Mouse (Mus musculus) neural tube, embryonic 15.5 days (tissue): Measurements from ENCODE around the gene Scarb2. TPM values are rescaled to one million over a fixed set of nuclear protein-coding genes. Genes with fewer than 3 reads are reported as not detected.

Experiments
- ATAC-seq: fragments of 200-750 bp; cut with Nextera tagmentation; 2 replicates; pipeline ENCODE4 v1.8.0; 2017; ENCODE audit warnings: mild to moderate bottlenecking, moderate TSS enrichment, moderate library complexity; ENCODE audit not compliant: low FRiP score
- H3K27ac ChIP-seq: fragments of 300-500 bp; sonication (generic); replicated peaks from 2 replicates; pipeline ENCODE4 v1.5.1; 2015; ENCODE audit warnings: mild to moderate bottlenecking, inconsistent platforms
- H3K27me3 ChIP-seq: fragments of 300-500 bp; sonication (generic); replicated peaks from 2 replicates; pipeline ENCODE4 v1.6.1; 2015; ENCODE audit warnings: inconsistent platforms
- H3K36me3 ChIP-seq: fragments of 300-500 bp; sonication (generic); 2 replicates; pipeline ENCODE4 v1.6.1; 2015; ENCODE audit warnings: inconsistent platforms
- H3K4me1 ChIP-seq: fragments of 300-500 bp; sonication (generic); 2 replicates; pipeline ENCODE4 v1.6.1; 2015; ENCODE audit warnings: inconsistent platforms
- H3K4me2 ChIP-seq: fragments of 300-500 bp; sonication (generic); 2 replicates; pipeline ENCODE4 v1.6.1; 2015; ENCODE audit warnings: inconsistent platforms, mild to moderate bottlenecking, moderate library complexity
- H3K4me3 ChIP-seq: fragments of 300-500 bp; sonication (generic); replicated peaks from 2 replicates; pipeline ENCODE4 v1.5.1; 2015; ENCODE audit warnings: mild to moderate bottlenecking, inconsistent platforms
- H3K9ac ChIP-seq: fragments of 300-500 bp; sonication (generic); replicated peaks from 2 replicates; pipeline ENCODE4 v1.6.1; 2015; ENCODE audit warnings: mild to moderate bottlenecking, inconsistent platforms
- H3K9me3 ChIP-seq: fragments of 300-500 bp; sonication (generic); replicated peaks from 2 replicates; pipeline ENCODE4 v1.6.1; 2016; ENCODE audit warnings: inconsistent platforms
- WGBS: fragments of 180-500 bp; shearing (Covaris S2); methylation state at CpG from one replicate; pipeline ENCODE4 v1.1.7; 2015; ENCODE audit warnings: mixed read lengths; 5-methylcytosine and 5-hydroxymethylcytosine counted together
- microRNA-seq: library from miRNA; unstranded; fragments of <30 nt; microRNA quantifications from one replicate; pipeline ENCODE4, GENCODE M21; 2017
- polyA plus RNA-seq: library from polyadenylated mRNA; unstranded; fragments of >200 nt; fragmentation: Nextera tagmentation; extraction: Ambion mirVana; gene quantifications from 2 replicates; pipeline ENCODE4 v1.2.1, GENCODE M21; 2015

Scarb2 gene
- polyA plus RNA-seq, 1 experiment from 2014 or later, result 21.3 TPM

DNA sequence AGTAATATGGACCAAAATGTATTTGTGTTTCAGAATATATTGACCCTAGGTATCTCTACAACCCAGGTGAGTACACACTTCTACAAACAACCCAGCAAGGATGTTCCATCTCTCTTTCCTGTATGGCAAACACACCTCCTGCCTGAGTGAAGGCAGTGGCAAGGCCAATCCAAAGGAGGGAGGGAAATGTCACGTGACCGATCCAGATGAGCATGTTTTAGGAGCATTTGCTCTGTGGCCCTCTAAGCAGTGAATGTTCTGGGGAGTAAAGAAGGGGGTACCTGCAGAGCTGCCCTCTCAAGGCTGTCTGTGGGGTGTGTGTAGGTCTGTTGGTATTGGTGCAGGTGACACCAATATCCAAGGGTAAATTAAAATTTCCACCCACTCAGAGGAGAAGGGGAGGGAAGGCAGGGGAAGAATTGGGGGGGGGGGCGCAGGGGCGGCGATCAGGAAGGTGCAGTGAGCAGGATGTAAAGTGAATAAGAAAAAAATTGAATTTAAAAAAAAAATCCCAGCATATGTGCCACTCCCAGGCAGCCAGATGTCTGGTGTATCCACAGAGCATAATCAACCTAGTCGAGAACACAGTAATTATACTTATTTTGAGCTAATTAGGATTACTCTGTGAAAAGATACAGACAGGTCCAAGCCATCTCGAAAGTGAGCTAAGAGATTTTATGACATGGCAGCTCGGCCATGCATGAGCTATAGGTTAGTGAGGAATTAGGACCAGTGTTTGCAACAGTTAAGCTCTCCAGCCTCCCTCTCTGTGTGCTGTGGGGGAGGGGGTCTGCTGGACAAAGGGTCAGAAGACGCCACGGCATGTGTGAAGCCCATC, 102.9 kb downstream of the Scarb2 start:
- no peak overlapping the region for H3K4me3 ChIP-seq
- H3K27ac ChIP-seq, result no peak overlapping the region
- ATAC-seq, result no peak
- H3K4me2 ChIP-seq, result no peak overlapping the region
- no peaks in the 10 kb centered on the region for H3K9me3 ChIP-seq
- no peak overlapping the region for H3K9ac ChIP-seq
- WGBS, result 46% methylated on average over 10 of the region's 10 CpGs
- H3K36me3 ChIP-seq, result no peaks in the 10 kb centered on the region
- H3K27me3 ChIP-seq, result no peaks in the 10 kb centered on the region
- peaks cover 3% of the 10 kb centered on the region; the same call in 1 of the 2 replicates for H3K4me1 ChIP-seq

DNA sequence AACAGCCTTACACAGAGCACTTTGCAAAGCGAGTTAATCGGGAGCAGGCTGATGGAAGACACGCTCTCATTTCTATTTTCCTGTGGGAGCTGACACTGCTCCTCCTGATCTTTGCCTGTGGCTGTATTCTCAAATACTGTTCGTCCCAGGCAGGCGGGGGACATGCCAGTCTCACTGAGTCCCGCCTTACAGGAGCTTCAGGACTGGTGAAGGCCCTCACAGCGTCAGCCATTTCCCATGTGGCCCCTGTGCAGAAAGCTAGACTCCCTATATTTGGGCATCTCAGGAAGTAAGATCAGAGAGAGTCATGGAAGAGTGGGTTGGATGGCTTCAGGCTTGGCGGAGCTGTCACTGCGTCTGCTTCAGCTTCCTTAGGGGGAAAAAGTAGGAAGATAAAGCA, 103.8 kb downstream of the Scarb2 start:
- Histone ChIP-seq H3K4me2 (no peak overlapping the region), H3K27ac (no peak overlapping the region), H3K36me3 (no peaks in the 10 kb centered on the region), H3K9me3 (no peaks in the 10 kb centered on the region), H3K4me1 (peaks cover 3% of the 10 kb centered on the region; the same call in 1 of the 2 replicates), H3K9ac (no peak overlapping the region), H3K27me3 (no peaks in the 10 kb centered on the region), H3K4me3 (no peak overlapping the region)
- ATAC-seq, result no peak
- WGBS, result 80% methylated on average over 9 of the region's 9 CpGs

DNA sequence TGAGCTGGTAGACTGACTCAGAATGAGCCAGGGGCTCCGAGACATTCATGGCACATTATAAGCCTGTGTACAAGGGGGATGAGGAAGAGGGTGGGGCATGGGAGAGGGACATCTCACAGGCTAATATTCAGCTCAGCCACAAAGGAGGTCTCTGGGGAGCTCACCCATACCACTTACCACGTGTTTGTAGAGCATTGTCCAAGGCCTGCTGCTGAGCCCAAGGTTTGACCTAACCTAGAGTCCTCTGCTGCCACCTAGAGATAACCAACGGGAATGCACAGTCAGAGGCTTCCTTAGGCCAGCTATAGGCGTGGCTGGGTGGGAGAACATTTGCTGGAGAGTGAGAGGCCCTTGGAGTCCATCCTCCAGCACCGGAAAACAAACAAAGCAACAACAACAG, 108.5 kb downstream of the Scarb2 start:
- Histone ChIP-seq H3K4me2 (no peak overlapping the region), H3K27ac (no peak overlapping the region), H3K9me3 (no peaks in the 10 kb centered on the region), H3K27me3 (peaks cover 10% of the 10 kb centered on the region; the same call in 1 of the 2 replicates), H3K4me1 (no peaks in the 10 kb centered on the region), H3K9ac (no peak overlapping the region), H3K4me3 (no peak overlapping the region), H3K36me3 (no peaks in the 10 kb centered on the region)
- peak; percentile 84; the same call in 1 of the 2 replicates for ATAC-seq
- 24% methylated on average over 5 of the region's 5 CpGs for WGBS

DNA sequence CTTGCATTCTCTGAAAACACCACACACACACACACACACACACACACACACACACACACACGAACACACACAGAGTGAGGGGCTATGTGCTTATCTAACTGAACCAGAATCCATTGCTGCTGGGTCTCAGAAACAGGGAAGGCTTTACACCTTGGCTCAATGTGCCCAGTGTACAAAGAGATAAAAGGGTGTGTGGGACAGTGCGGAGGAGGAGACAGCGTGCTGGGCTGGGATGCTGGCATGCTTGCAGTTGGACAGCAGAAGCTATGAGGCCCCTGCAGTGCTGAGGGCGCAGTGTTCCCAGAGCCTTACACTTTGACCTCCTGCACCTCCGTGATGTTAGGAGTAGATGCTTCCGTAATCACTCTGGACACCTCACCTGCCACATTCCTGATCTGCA, 110.2 kb downstream of the Scarb2 start:
- 0 out of 2 replicates have a peak, but pooled peaks cover 6% of the 10 kb centered on the region for H3K4me1 ChIP-seq
- ATAC-seq, result no peak
- no peaks in the 10 kb centered on the region for H3K9me3 ChIP-seq
- H3K36me3 ChIP-seq, result no peaks in the 10 kb centered on the region
- H3K4me2 ChIP-seq, result no peak overlapping the region
- H3K27me3 ChIP-seq, result peaks cover 21% of the 10 kb centered on the region; the same call in 1 of the 2 replicates
- H3K9ac ChIP-seq, result no peak overlapping the region
- no peak overlapping the region for H3K4me3 ChIP-seq
- 91% methylated on average over 6 of the region's 6 CpGs for WGBS
- no peak overlapping the region for H3K27ac ChIP-seq

DNA sequence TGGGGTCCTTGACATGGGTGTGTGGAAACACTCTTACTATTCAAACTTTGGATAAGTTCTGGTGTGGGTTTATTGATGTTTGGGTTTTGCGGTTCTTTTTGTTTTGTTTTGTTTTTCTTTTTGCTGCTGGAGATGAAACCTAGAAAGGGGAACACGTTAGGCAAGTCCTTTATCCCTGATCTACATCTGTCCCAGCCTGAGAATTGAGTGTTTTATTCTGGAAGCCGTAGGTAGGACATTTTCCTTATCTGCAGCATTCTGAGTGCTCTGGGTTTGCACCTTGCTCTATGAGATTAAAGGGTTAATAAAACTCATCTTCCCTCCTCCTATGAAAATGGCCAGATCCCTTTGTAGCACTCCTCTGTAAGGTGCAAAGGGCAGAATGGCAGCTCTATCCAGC, 110.9 kb downstream of the Scarb2 start:
- 84% methylated on average over 3 of the region's 3 CpGs for WGBS
- H3K4me2 ChIP-seq, result no peak overlapping the region
- no peak for ATAC-seq
- H3K36me3 ChIP-seq, result no peaks in the 10 kb centered on the region
- 0 out of 2 replicates have a peak, but pooled peaks cover 6% of the 10 kb centered on the region for H3K4me1 ChIP-seq
- no peak overlapping the region for H3K27ac ChIP-seq
- peaks cover 27% of the 10 kb centered on the region; the same call in 1 of the 2 replicates for H3K27me3 ChIP-seq
- H3K9ac ChIP-seq, result no peak overlapping the region
- H3K9me3 ChIP-seq, result no peaks in the 10 kb centered on the region
- no peak overlapping the region for H3K4me3 ChIP-seq

DNA sequence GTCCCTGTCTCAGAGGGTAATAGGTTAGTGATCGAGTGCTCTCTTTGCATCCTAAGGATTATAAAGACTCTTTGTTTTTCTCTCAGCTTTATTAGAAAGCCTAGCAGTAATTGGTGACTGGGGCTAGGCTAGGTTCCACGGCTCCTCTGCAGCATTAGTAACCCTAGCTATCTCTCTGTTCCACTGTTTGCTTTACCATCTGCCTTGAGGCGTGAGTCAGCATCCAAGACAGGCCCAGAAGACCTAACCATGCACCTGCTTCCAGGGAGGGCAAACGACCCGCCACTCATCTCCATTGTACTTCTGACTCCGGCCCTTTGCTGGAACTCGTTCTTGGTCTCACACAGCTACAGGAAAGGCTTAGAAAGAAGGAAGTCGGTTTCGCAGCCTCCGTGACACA, 112.8 kb downstream of the Scarb2 start:
- H3K9me3 ChIP-seq, result no peaks in the 10 kb centered on the region
- 0 out of 2 replicates have a peak, but pooled peaks cover 6% of the 10 kb centered on the region for H3K4me1 ChIP-seq
- WGBS, result 68% methylated on average over 10 of the region's 10 CpGs
- peaks cover 32% of the 10 kb centered on the region; the same call in 1 of the 2 replicates for H3K27me3 ChIP-seq
- no peak overlapping the region for H3K4me2 ChIP-seq
- no peaks in the 10 kb centered on the region for H3K36me3 ChIP-seq
- no peak overlapping the region for H3K9ac ChIP-seq
- no peak overlapping the region for H3K4me3 ChIP-seq
- H3K27ac ChIP-seq, result no peak overlapping the region
- ATAC-seq, result no peak

DNA sequence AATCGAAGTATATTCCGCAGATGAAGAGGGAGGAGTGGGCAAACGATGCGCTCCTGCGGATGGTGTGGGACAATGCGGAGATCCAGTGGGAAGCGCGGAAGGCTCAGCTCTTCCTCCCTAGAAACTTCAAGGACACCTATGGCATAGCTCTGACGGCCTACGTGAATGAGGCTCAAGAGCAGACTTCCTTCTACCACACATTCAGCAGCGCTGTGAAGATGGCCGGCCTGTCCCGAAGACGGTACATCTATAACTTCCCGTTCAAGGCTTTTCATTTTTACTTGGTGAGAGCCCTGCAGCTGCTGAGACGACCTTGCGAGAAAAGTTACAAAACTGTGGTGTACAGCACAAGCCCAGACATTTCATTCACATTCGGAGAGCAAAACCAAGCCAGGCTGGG, 114.1 kb downstream of the Scarb2 start:
- Histone ChIP-seq H3K27me3 (peaks cover 32% of the 10 kb centered on the region; the same call in 1 of the 2 replicates), H3K9ac (no peak overlapping the region), H3K4me2 (peak overlapping the region; percentile 47), H3K9me3 (no peaks in the 10 kb centered on the region), H3K27ac (no peak overlapping the region), H3K4me3 (peak overlapping the region; percentile 16; the same call in 1 of the 2 replicates), H3K4me1 (0 out of 2 replicates have a peak, but pooled peaks cover 6% of the 10 kb centered on the region), H3K36me3 (no peaks in the 10 kb centered on the region)
- ATAC-seq, result no peak
- 40% methylated on average over 18 of the region's 18 CpGs for WGBS

Small RNA genes within 50 kb of the gene (microRNA-seq; reads per million reads assigned to microRNA genes)
- gene Mir6415, result not detected

Other genes starting within 250 kb of the Scarb2 start
- gene Naaa, start 228.7 kb downstream of the Scarb2 start, polyA plus RNA-seq, result 20.6 and 22.7 TPM in 2 replicates
- gene Sdad1, start 196.4 kb downstream of the Scarb2 start, polyA plus RNA-seq, result 27.8 and 34.8 TPM in 2 replicates
- gene Cxcl9, start 178.8 kb downstream of the Scarb2 start, polyA plus RNA-seq, result 0.15 TPM in 1 of 2 replicates, not detected in the other
- 9.5 and 10.6 TPM in 2 replicates for gene Art3, start 175.0 kb downstream of the Scarb2 start, polyA plus RNA-seq
- gene Cxcl10, start 157.9 kb downstream of the Scarb2 start, polyA plus RNA-seq, result 0.18 and 10.9 TPM in 2 replicates
- 49.2 and 50.6 TPM in 2 replicates for gene Nup54, start 71.6 kb downstream of the Scarb2 start, polyA plus RNA-seq
- 1.2 and 1.8 TPM in 2 replicates for gene Fam47e, start 48.2 kb upstream of the Scarb2 start, polyA plus RNA-seq
- 17.0 and 18.3 TPM in 2 replicates for gene Stbd1, start 96.2 kb upstream of the Scarb2 start, polyA plus RNA-seq
- 0.31 and 0.54 TPM in 2 replicates for gene Ccdc158, start 168.4 kb upstream of the Scarb2 start, polyA plus RNA-seq
- 1.8 and 2.3 TPM in 2 replicates for gene Shroom3, start 176.6 kb upstream of the Scarb2 start, polyA plus RNA-seq